Mouse (Mus musculus) embryonic stem cell, embryonic (primary cell): ENCODE measurements around the gene Vps8.

Experiments used
- CTCF ChIA-PET, 4 experiments: fragments of 300-600 bp in 2 of 4; fragments of 350-600 bp in 2 of 4; sonication (Branson Sonifier 250); formaldehyde crosslinking; loops; one replicate each; lab custom pipeline; 2022; ENCODE audit warnings: inconsistent platforms in 2 of 4; lab: Charles Lee
- POLR2A ChIA-PET, 4 experiments: fragments of 300-600 bp in 2 of 4; fragments of 350-600 bp in 2 of 4; sonication (Branson Sonifier 250); formaldehyde crosslinking; loops; one replicate each; lab custom pipeline; 2022; ENCODE audit warnings: antibody characterized with exemption in 4 of 4, inconsistent platforms in 1 of 4; lab: Charles Lee

Vps8 gene

DNA sequence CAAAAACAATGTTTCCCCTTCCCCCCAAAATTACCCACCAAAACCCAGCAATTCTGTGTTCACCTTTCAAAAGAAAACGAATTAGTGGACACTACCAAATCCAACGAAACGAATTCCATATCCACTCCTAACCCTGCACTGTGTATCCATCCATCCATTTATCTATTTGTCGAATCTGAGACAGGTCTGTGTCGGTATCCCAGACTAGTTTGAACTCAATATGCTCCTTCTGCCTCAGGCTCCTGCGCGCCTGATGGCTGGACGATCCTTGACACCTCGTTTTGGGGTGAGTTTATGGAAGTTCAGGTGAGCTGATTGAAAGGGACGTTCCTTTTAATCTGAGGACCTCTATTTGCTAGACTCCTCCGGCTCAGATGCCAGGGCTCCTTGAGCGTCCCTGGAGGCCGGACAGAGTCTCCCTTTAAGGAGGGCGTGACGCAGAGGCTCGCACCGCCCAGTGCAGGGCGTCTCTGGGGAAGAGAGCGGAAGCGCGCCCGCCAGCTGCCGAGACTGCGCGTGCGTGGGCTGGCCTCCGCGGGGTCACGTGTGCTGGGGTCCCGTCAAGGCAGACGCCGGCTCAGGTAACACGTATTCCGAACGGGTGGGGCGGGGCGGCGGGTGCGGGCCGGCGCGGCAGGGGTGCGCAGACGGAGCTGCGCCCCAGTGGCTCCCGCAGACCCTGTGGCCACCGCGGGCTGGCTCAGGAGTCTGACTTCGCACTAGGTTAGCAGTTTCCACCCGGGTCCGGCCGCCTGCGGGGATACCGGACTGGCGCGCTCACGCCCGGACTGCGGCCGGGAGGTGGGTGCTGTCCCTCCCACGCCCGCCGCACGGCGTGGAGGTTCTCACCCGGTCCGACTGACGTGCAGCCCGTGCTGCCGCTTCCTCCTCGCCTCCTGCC, at the start of gene Vps8:
TSS of gene Vps8 (plus strand) at position 474 of the 901 bp plus-strand sequence.
- ChIA-PET POLR2A (interaction anchor here (0.6 to 2.1 kb wide), 14 partner anchors 9 to 1009 kb away, joined by 3 to 11 read pairs (median 4); partner anchors contain the start of genes Ephb3 (in 1 of the 4) and Tmem41a (in 1 of the 4)), CTCF (interaction anchor here (0.5 to 2.1 kb wide), 16 partner anchors 8 to 1761 kb away, joined by 3 to 11 read pairs (median 4); no protein-coding TSS in a partner anchor)

DNA sequence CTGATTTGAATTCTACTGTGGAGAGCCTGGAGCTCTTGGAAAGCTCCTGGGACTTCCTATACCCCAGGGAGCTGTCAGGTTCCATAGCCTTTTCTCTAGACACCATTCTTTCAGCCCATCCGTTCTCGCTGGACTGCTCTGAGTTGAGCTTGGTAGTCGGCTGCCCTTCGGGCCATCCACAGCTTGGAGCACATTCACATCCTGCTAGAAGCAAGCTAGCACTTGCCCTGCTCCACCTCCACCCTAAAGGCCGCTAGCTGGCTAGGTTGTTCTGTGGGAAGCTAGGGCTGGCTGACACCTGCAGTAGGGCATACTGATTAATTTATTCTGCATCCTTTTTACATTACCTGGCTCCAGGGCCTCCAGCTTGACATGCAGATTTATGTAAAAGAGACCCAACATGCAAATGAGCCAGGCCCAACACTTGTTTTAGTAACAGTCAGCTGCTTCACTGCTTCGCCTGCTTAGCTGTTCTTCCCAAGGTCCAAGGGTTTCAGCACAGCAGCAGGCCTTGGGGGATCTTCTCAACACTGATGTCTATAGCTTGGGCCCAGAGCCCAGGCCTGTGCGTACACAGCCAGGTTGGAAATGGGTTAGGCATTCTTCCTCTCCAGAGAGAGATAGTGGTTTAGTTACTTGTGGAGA, 49.5 kb upstream of the Vps8 start:
- ChIA-PET POLR2A (interaction anchor here (0.8 to 2.8 kb wide), 28 partner anchors 9 to 657 kb away, joined by 3 to 49 read pairs (median 4); partner anchors contain the start of genes Ephb3 (in 2 of the 4), Clcn2 (in 1 of the 4) and Polr2h (in 1 of the 4)), CTCF (interaction anchor here (0.6 to 6.1 kb wide), 12 partner anchors 9 to 175 kb away, joined by 3 to 59 read pairs (median 5); partner anchors contain the start of gene Ephb3 (in 2 of the 4))

DNA sequence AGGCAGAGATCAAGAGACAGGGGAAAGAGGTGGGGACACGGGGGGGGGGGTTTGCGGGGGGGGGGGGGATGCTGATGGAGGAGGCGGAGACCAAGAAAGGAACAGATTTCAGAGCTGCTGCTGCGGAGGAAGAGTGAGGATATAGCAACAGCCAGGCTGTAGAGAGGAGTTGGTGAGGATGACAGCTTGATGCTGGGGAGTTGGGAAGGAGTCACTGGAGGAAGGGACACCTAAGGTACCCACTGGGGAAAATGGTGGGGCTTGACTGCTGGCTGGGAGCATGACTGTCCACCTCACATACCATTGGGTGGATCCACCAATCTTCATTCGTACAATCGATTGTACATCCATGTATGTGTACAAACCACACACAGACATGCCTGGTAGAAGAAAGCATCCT, 48.9 kb upstream of the Vps8 start:
- CTCF ChIA-PET = interaction anchor here (0.9 to 6.1 kb wide), 9 partner anchors 8 to 175 kb away, joined by 3 to 59 read pairs (median 5); partner anchors contain the start of gene Ephb3 (in 1 of the 4)
- POLR2A ChIA-PET = interaction anchor here (0.7 to 2.8 kb wide), 26 partner anchors 8 to 657 kb away, joined by 3 to 49 read pairs (median 4); partner anchors contain the start of genes Ephb3 (in 2 of the 4), Clcn2 (in 1 of the 4) and Polr2h (in 1 of the 4)

DNA sequence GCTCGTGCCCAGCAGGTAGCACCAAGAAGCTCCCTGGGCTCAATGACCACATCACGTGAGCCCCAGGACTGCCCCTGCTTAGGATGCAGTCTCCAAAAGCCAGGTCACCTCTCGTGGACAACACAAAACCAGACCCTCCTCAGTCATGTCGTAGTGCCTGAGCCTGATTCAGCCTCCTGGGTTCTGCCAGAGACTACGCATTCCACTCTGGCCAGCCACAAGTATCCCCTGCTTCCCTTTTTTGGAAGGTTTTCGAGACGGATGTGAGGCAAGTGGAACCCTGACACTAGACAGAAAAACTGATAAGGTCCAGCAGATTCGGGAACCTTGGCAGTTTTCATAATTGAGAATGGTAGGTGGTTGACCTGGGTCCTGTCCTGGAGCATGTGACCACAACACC, 47.8 kb upstream of the Vps8 start:
- ChIA-PET POLR2A (interaction anchor here in 1 of 4 experiments (2.7 kb wide), 1 partner anchor 17 kb away, joined by 20 read pairs; no protein-coding TSS in a partner anchor), CTCF (interaction anchor here in 1 of 4 experiments (0.6 to 6.1 kb wide), 2 partner anchors 16 to 47 kb away, joined by 4 to 59 read pairs; no protein-coding TSS in a partner anchor)

DNA sequence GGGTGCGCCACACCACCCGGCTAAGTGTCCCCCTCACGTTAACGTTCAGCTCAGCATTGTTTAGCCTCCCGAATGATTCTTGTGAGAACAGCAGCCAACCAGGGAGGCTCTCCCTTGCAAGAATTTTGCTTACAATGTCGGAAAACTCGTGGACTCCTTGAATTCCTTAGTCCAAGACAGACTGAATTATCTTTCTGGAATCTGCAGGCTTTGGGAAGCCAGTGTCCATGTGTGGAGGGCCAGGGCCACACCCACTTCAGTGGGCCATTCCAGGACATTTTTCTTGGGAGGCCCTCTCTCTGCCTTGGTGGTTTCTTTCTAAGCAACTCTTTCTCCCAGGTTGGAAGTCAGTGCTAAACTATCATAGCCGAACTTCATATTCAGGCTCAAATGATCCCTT, 46.6 kb upstream of the Vps8 start:
- POLR2A ChIA-PET = interaction anchor here in 1 of 4 experiments (1.4 kb wide), 1 partner anchor 12 kb away, joined by 4 read pairs; no protein-coding TSS in a partner anchor
- CTCF ChIA-PET = interaction anchor here in 3 of 4 experiments (0.9 to 6.1 kb wide), 4 partner anchors 15 to 131 kb away, joined by 3 to 59 read pairs (median 4); no protein-coding TSS in a partner anchor

DNA sequence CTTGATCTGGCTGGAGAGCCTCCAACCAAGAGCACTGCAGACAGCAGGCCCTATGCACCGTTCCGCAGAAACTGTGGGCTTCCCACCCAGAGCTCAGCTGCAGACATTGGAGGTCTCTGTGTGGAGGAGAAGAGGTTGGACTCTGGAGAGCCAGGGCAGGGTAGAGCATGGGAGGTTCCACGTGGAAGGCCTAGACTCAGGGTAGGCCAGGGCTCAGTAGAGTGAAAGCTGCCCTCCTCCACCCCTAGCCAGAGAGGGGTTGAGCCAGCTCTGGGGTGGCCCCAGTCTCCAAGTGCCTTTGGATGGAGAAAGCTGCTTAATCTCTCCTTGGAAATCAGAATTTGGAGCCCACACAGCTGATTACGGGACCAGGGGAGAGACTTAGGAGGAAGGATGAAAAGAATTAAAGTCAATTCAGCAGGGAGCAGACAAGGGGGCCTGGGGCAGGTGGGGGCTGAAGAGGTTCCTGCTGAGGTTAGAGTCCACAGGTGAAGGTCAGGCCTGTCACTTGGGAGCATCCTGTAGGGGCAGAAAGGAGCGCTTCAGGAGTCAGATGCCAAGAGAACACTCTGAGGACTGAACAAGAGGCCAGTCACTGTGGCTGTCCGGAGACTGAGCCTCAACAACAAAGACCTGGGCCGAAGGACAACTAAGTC, 45.8 kb upstream of the Vps8 start:
- ChIA-PET POLR2A (interaction anchor here in 1 of 4 experiments (1.0 to 1.4 kb wide), 2 partner anchors 13 to 201 kb away, joined by 3 to 4 read pairs; no protein-coding TSS in a partner anchor), CTCF (interaction anchor here (0.9 to 6.1 kb wide), 4 partner anchors 14 to 131 kb away, joined by 3 to 59 read pairs (median 4); no protein-coding TSS in a partner anchor)

DNA sequence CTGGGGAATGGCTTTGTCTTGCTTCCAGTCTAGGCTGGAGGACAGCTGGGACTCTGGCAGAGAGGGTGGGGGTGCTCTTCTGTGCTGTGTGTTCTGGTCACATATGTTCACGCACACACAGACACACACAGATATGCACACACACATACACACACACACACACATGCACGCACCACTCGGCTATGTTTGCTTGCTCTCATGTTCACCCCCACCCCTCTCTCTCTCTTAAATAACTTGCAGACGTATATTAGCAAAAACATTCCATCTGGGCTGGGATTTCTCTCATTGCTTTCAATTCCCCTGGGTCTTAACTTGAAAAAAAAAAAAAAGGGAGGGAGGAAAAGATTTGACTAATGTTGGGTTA, 45.3 kb upstream of the Vps8 start:
- ChIA-PET CTCF (interaction anchor here in 2 of 4 experiments (1.3 to 6.1 kb wide), 2 partner anchors 14 to 15 kb away, joined by 5 to 59 read pairs; no protein-coding TSS in a partner anchor), POLR2A (interaction anchor here in 1 of 4 experiments (1.0 kb wide), 1 partner anchor 202 kb away, joined by 3 read pairs; no protein-coding TSS in a partner anchor)

DNA sequence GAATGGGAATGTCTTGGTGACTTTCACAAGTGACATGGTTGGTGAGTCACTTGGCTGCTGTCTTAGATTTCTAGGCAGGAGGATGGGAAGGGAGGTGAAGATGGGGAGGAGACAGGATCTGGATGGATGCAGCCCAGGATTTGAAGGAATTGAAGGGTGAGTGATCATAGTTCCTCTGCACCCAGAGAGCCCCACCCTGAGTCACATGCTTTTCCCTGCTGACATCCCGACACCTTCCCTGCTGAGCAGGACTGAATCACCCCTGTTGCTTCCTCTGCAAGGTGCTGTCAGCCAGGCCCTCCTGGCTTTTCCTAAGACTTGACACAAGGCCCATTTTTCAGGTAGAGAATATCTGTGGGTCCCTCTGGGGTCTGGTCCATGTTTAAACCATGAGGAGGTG, 41.4 kb upstream of the Vps8 start:
- POLR2A ChIA-PET = interaction anchor here (0.9 to 3.8 kb wide), 28 partner anchors 8 to 590 kb away, joined by 3 to 49 read pairs (median 5); partner anchors contain the start of gene Ephb3 (in 1 of the 4)

DNA sequence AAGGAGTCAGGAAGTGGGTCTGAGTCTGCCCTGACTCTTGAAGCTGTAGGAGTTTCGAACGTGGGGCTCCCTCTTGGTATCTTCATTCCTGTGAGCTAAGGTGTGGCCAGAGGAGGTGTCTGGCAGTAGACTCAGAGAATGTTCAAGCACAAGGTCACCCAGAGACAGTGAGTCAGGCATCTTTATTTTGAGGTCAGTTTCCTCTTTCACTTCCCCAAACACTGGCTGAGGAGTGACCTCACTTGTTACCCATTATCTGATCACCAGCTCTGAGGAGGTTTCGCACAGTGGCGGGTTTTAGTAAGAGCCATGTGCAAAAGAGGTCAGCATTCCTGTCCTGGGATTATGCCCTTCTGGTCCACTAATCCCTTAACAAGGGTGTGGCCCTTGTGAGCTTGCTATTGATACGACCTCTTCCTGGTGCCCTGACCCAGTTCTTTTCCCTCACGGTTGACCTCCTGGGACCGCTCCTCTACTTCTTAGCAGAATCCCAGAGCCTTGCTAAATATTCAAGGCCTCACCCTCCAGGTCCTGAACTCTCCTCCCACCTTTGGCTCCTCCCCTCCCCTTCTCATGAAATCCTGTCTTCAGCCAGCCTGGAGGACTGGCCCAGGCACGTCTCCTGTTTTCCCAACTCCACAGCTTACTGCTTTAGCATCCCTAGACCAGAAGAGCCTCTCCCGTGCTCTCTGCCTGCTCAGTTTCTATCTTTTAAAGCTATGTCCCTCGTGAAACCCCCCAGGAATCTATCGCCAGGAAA, 40.6 kb upstream of the Vps8 start:
- ChIA-PET POLR2A (interaction anchor here (0.6 to 3.8 kb wide), 56 partner anchors 9 to 884 kb away, joined by 3 to 49 read pairs (median 4); partner anchors contain the start of genes Ephb3 (in 2 of the 4), Clcn2 (in 1 of the 4), Eif2b5 (in 1 of the 4) and Polr2h (in 1 of the 4)), CTCF (interaction anchor here (0.5 to 3.7 kb wide), 15 partner anchors 9 to 219 kb away, joined by 3 to 53 read pairs (median 3); partner anchors contain the start of gene Ephb3 (in 1 of the 4))

More for the DNA sequence above, 41.4 kb upstream of the Vps8 start:
- CTCF ChIA-PET = interaction anchor here in 3 of 4 experiments (1.0 to 3.7 kb wide), 7 partner anchors 8 to 177 kb away, joined by 3 to 53 read pairs (median 9); partner anchors contain the start of gene Ephb3 (in 1 of the 3)

DNA sequence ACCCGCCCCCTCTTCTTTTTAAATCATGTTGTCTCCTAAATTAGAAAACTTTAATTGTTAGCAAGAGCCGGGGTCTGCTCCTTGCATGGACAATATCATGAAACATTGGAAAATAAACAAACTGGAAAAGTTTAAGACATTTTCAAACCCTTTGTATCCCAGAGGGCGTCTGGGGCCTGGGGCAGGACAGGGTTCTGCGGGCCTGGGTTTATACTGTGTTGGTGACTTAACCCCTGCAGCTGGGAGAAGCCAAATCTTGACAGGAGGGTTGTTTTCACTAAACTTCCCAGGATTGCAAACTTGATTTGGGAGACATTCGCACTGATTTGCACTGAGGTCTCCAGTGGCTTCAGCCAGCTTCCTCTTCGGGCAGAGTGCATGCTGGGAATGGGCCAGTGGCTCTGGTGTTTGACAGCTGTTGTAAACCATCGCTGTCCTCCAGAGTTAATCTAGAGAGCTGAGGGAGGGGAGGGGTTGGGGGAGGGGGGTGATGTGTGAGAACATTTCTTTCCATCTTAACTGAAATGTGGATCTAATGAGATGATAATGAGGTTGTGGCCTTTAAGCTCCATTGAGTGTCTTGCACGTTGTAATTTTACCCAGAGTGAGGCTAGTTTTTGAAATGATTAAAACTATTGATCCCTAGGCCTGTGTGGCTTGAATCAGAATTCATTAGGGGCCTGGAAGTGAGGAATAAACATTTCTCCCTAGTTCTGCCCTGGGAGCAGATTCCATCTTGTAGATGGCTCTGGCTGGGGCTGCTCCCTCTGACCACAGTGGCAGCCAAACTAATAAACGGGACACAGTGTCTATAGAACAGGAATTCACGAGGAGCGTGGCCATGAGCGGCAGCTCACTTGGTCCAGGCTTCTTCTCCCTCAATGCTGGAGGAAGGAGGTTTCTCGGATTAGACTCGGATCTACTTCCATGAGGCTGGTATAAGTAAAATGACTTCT, 36.7 kb upstream of the Vps8 start:
- ChIA-PET CTCF (interaction anchor here in 3 of 4 experiments (0.6 to 1.4 kb wide), 4 partner anchors 14 to 182 kb away, joined by 3 to 9 read pairs (median 4); partner anchors contain the start of gene Ephb3 (in 2 of the 3)), POLR2A (interaction anchor here (0.6 to 1.5 kb wide), 9 partner anchors 13 to 1004 kb away, joined by 3 to 7 read pairs (median 4); partner anchors contain the start of gene Ephb3 (in 2 of the 4))

DNA sequence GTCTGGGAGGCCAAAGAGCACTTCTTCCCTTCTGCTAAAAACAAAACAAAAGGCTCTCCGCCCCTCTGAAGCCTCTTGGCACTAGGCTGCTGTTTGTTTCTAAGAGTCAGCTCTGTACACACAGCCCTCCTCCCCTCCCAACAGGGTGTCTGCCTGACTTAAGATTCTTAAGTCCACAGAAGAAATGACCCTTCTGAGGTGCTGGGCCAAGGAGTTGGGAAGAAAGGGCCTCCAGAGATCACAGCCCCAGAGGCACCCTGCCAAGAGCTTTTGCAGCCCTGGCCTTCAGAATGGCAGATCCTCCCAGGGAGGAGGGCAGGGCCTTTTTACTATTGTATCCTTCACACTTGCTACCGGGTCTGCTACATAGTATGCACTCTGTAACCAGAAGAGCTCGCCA, 33.6 kb upstream of the Vps8 start:
- CTCF ChIA-PET = interaction anchor here in 1 of 4 experiments (0.9 to 4.9 kb wide), 4 partner anchors 15 to 185 kb away, joined by 3 to 59 read pairs (median 5); partner anchors contain the start of gene Ephb3
- POLR2A ChIA-PET = interaction anchor here in 3 of 4 experiments (0.6 to 4.4 kb wide), 4 partner anchors 40 to 186 kb away, joined by 3 to 55 read pairs (median 3); partner anchors contain the start of gene Ephb3 (in 1 of the 3)

DNA sequence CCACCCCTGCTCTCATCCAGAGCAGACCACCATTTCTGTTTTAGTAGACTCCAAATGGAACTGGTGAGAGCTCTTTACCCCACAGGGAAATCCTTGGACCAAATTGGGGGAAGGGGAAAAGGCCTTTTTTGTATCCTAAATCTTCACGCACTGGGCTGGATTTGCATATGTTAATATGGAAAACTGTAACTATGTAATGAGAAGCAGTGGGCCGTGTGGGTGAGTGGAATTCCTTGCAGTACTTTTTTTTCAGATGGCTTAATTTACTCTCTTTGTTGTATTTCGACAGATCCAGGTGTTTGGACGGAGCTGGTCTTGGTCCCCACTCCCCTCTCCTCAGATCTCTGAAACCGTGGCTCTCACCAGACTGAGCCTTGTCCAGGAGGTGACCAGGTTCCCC, 32.2 kb upstream of the Vps8 start:
- ChIA-PET CTCF (interaction anchor here in 3 of 4 experiments (0.7 to 4.9 kb wide), 4 partner anchors 16 to 192 kb away, joined by 5 to 59 read pairs (median 23); partner anchors contain the start of gene Ephb3 (in 2 of the 3)), POLR2A (interaction anchor here in 2 of 4 experiments (0.6 to 4.4 kb wide), 4 partner anchors 9 to 189 kb away, joined by 3 to 55 read pairs (median 22); partner anchors contain the start of gene Ephb3 (in 1 of the 2))

DNA sequence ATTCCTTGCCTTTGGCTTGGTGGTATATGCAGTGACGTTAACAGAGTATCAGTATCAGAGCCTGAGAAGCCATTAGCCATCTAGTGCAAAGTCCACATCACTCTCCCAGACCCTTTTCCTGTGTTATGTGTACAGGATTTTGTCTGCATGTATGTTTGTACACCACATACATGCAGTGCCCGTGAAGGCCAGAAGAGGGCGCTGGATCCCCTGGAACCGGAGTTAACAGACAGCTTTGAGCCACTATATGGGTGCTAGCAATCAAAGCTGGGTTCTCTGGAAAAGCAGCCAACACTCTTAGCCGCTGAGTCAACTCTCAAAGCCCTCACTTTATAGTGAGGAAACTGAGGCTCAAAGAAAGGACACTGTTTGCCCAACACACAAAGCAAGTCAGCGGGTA, 30.8 kb upstream of the Vps8 start:
- ChIA-PET POLR2A (interaction anchor here (0.5 to 4.4 kb wide), 49 partner anchors 9 to 716 kb away, joined by 3 to 55 read pairs (median 5); partner anchors contain the start of gene Ephb3 (in 4 of the 4)), CTCF (interaction anchor here (0.6 to 4.9 kb wide), 164 partner anchors 9 to 709 kb away, joined by 3 to 114 read pairs (median 6); partner anchors contain the start of genes Ephb3 (in 4 of the 4), Vps8 (in 3 of the 4), Clcn2 (in 1 of the 4) and Polr2h (in 1 of the 4))

DNA sequence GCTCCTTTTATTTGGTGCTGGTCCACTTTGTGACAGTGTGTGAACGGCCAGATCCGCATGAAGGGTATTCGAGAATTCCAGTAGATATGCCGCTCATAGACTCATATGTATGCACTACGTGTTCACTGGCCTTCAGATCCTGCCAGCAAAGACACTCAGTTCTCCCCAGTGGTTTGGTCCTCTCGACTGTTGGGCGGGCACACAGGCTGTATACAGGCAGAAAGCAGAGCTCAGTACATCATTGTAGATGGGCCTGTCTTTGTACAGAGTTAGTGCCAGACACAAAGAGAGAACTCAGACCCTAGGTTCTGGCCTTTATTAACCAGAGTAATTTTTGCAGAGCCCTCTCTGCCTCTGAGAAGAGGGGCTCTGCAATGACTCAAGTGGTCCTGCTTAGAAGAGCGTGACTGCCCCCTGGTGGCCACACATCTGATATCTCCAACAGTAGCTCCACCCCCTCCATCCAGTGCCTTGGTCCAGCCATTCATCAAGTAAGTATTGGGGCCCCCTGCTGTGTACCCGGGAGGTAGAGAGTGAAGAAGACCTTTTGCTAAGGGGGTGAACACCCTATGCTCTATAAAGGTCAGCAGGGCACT, 30.3 kb upstream of the Vps8 start:
- CTCF ChIA-PET = interaction anchor here (0.6 to 4.9 kb wide), 191 partner anchors 9 to 710 kb away, joined by 3 to 114 read pairs (median 5); partner anchors contain the start of genes Ephb3 (in 4 of the 4), Vps8 (in 3 of the 4), Clcn2 (in 1 of the 4) and Polr2h (in 1 of the 4)
- POLR2A ChIA-PET = interaction anchor here (0.5 to 4.4 kb wide), 54 partner anchors 10 to 716 kb away, joined by 3 to 55 read pairs (median 4); partner anchors contain the start of gene Ephb3 (in 4 of the 4)
